Mouse (Mus musculus) adrenal gland, postnatal 36 days (tissue): ENCODE measurements around the gene Hist1h1b. TPM values are rescaled to one million over a fixed set of nuclear protein-coding genes. Genes with fewer than 3 reads are reported as not detected.
A peak's percentile ranks its signal among the peaks of the same experiment; 100 is the strongest.
"Not testable (repeated sequence)": the region's sequence is repeated elsewhere in the genome, so short reads cannot be mapped to it uniquely, and the experiment has no call there.

Source experiments
- DNase-seq, 2 experiments: peaks; one replicate each; pipeline ENCODE4 v3.0.0; 2021; ENCODE audit warnings: mixed read lengths in 1 of 2
- long read RNA-seq, 2 experiments: library from polyadenylated mRNA; stranded (forward); transcript quantifications; one replicate each; pipeline ENCODE4 v2.0.0; 2021; ENCODE audit warnings: borderline sequencing depth in 2 of 2
- total RNA-seq, 2 experiments: library from RNA; stranded (reverse); gene quantifications; 2 replicates each; pipeline ENCODE4 v1.2.3; 2021

Hist1h1b gene
- 10 to 100 TPM; 26.2 to 28.0 TPM for total RNA-seq
- long read RNA-seq, experiment 1, partial matches to known transcripts = 0 of 7 reads
- long read RNA-seq, experiment 1, other reads (novel, unspliced or antisense) = 5 of 7 reads
- long read RNA-seq, experiment 2, partial matches to known transcripts = 0 of 1 reads
- long read RNA-seq, experiment 2, other reads (novel, unspliced or antisense) = 1 of 1 reads

DNA sequence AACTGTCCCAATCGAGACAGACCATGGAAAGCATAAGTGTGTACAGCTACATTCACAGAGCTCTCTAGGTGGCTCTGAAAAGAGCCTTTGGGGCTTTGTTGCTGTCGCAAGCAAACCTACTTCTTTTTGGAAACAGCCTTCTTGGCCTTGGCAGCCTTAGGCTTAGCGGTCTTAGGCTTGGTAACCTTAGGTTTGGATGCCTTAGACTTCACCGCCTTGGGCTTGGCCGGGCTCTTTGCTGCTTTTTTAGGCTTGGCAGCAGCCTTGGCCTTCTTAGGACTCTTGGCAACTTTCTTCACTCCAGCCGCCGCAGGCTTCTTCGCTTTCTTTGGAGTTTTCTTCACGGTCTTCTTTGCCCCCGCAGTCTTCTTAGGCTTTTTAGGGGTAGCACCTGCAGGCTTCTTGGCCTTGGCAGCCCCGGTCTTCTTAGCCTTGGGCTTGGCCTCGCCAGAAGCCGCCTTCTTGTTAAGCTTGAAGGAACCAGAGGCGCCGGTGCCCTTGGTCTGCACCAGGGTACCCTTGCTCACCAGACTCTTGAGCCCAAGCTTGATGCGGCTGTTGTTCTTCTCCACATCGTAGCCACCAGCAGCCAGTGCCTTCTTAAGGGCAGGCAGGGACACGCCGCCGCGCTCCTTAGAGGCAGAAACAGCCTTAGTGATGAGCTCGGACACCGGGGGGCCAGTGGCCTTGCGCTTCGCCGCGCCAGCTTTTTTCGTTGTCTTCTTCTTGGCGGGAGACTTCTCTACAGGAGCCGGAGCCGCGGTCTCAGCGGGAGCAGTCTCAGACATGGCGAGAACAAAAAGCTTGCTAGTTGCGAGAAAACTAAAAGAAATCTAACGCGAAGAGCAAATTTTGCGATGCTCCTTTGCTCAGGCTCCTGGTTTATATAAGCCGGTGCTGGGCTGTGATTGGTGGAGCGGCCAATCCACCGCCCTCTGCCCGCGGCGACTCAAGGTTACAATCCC is at the start of gene Hist1h1b:
Gene Hist1h1b (minus strand): TSS at position 859 of the 965 bp plus-strand sequence.
- peak; percentile 78 to 83 for DNase-seq

DNA sequence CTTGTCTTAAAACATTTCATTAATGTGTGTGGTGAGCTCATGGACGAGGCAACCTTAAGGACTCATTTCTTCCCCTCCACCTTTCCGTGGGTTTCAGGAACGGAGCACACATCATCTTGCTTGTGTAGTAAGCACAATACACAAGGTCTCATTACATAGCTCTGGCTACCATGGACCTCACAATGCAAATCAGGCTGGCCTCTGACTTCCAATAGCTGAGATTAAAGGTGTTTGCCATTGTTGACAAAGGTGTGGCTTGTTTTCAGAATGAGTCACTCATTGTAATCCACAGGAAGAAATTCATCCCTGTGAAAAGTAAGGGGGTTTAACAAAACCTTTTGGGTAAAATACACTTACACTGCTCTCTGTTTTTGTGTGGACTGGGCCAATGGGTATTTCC is 48.1 kb upstream of the Hist1h1b start:
- no peak for DNase-seq

DNA sequence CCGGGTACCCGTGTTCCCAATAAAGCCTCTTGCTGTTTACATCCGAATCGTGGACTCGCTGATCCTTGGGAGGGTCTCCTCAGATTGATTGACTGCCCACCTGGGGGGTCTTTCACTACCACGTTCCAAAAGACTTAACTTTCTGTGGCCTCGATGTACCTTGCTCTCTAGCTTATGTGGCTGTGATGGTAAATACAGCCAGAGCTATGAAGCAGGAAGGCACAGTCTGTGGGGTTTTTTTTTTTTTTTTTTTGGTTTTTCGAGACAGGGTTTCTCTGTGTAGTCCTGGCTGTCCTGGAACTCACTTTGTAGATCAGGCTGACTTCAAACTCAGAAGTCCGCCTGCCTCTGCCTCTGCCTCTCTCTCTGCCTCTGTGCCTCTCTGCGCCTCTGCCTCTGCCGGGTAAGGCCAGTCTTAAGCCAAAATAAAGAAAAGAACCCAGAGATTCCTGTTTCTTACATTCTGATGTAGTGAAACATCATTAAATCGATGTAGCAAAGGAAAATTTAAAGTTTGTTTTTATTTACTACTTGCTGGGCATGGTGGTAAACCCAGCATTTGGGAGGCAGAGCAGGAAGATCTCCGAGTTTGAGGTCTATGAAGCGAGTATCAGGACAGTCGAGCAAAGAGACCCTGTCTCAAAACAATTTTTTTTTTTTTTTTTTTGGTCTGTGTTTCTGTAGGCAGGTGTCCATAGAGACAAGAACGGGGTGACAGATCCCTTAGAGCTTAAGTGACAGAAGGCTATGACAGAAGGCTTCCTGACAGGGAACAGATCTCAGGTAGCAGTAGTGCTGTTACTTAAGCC is 39.9 kb upstream of the Hist1h1b start:
- DNase-seq = not testable (repeated sequence)

DNA sequence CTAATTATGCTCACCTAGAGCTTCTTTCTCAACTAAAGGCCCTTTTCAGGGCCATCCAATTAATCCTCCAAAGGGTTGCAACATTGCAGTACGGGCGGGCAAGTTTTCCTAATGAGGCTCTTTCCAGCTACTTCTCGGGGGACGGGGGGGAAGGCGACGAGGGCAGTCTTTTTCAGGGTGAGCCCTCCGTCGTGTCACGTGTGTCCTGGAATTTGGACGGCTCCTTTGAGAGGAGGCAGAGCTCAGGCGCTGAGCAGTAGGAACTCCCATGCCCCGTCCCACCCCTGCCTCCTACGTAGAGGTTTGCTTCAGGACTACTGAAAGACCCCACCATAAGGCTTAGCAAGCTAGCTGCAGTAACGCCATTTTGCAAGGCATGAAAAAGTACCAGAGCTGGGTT is 31.7 kb upstream of the Hist1h1b start:
- not testable (repeated sequence) for DNase-seq

DNA sequence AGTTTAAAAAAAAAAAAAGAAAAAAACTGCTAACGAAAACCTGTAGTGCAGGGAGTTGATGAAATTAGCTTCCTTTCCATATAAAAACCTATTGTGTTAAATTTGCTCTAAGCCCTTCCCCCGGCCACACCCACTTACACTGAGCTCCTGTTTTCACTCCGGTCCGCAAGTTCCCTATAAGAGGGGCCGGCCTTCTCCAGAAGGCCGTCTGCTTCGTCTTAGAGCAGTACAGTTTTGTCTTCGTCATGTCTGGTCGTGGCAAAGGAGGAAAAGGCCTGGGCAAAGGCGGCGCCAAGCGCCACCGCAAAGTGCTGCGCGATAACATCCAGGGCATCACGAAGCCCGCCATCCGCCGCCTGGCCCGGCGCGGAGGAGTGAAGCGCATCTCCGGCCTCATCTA is 31.1 kb upstream of the Hist1h1b start, which contains the start of gene Hist1h4m:
Gene Hist1h4m (plus strand): TSS at position 208 of the 400 bp plus-strand sequence.
- DNase-seq = peak; percentile 60

DNA sequence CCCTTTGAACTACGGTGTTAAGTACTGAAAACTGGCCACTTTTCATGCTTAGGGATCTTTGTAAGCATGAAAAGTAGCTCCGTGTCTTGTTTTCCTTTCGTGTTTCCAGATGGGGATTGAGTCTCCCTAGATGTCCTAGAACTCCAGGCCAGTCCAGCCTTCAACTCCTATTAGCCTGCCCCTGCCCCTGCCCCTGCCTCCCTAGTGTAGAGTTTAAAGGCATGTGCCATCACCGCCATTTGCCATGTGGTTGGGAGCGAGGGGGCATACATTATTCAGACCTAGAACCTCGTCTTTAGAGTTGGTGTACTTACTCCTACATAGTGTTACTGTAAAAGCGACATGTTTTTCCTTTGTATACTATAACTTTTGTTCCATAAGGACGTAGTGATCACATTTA is 30.6 kb upstream of the Hist1h1b start:
- not testable (repeated sequence) for DNase-seq

DNA sequence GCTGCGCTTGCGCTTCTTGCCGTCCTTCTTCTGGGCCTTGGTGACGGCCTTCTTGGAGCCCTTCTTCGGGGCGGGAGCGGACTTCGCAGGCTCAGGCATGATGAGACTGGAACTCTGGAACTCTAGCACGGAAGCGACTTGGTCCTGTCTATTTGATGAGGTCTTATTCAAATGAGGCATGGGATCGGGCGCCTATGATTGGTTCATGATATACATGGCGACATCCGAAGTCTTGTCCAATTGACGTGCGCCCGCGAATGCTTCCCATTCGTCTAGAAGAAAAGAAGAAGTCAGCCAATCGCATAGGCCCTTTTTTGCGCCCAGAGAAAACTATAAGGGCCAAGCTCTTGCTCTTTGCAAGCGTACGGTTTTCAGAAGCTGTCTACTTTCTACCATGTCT is 29.6 kb upstream of the Hist1h1b start, which contains the start of the genes Hist1h2bq and Hist1h2ao:
Gene Hist1h2bq (minus strand): TSS at position 125 of the 400 bp plus-strand sequence.
Gene Hist1h2ao (plus strand): TSS at position 393 of the 400 bp plus-strand sequence.
- DNase-seq = not testable (repeated sequence)

DNA sequence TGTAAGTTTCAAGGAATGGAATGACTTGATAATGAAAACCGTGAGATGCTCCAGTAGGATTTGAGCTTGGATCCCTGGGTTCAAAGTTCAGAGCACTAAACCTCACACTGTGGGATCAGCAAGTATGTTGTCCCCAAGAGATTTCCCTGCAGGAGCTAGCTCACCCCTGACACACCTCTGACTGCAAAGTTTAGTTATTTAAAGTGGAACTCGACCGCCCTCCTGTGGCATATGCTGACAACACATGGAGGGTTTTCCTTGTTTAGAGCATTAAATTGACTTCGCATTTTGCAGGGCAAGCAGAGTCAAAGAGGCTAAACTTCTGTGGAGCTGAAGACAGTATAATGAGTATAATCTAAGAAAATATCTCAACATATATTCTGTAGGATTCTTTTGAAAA is 22.6 kb upstream of the Hist1h1b start:
- not testable (repeated sequence) for DNase-seq

DNA sequence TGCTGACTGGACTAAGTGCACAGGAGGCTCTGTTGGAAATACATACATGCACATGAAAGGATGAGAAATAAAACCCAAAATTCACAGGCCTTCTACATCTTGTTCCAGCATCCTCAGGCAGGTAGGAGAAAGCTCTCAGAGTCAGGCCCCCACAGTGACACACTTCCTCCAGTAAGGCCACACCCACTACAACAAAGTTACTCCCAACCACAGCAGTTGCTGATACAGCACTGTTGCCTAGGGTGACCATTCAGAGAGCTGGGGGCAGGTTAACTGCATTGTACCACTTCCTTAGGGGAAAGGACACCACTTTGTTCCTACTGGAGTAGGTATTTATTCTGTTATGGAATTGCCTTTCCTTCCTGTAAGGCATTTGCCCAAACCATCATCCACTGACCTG is 16.7 kb upstream of the Hist1h1b start:
- not testable (repeated sequence) for DNase-seq

DNA sequence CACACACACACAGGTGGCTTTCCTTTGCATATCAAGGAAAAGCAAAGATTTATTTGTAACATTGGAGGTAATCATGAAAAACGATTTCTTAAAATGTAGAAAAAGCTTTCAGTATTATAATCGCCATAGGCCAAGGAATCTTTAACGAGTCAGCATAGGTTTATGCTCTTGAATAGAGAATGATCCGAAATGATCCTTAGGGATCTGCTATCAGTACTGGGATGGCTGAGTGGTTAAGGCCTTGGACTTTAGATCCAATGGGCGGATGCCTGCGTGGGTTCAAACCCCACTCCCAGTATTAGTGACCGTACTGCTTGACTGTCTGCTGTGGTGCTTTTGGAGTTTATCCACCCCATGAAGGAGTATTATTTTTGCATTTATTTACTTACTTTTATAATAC is 15.2 kb upstream of the Hist1h1b start:
- DNase-seq = no peak

DNA sequence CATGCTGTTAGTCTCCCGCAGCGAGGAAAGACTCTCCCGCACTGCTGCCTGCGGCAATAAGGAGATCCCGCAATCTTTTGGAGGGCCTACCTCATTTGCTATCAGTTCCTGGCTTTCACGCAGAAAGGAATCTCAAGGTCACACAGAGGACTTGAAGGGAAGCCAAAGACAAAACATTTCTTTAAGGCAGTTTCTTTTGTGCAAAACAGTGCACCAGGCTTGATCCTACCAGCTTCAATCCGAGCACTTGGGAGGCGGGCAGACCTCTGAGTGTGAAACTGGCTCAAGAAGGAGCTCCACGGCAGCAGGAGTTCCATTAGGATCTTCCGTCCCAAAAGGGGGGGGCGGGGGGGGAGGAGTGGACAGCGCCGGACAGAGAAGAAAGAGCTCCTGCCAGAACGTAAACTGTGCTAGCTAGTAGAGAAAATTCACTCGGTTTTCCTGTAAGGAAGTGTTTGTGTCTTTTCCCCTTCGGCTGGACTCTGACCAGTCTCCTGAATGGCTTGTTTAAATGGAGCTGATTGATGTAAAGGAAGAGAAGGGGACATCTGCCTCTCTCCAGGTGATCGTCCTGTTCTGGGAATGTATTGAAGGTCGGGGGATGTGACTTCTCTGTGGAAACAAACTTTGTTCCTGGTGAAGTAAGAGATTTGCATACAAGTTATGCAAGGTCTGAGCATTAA is 10.3 kb upstream of the Hist1h1b start:
- DNase-seq = peak in 1 of 2 experiments; percentile 12

DNA sequence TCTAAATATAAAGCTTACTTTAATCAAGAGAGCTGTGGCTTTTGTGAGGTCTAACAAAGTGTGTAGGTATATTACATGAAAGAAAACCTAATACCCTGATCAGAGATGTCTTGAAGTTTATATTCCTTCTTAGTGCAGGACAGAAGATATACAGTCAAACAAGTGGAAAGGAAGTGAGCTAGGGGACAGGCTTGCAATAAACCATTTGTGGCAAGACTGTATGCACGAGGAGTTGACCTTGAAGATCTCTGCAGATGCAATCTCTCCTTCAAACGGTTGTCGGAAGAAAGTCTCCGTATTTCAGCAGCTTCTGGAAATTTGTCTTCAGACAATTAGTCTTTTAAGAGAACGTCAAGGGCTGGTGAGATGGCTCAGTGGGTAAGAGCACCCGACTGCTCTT is 9.5 kb upstream of the Hist1h1b start:
- no peak for DNase-seq

DNA sequence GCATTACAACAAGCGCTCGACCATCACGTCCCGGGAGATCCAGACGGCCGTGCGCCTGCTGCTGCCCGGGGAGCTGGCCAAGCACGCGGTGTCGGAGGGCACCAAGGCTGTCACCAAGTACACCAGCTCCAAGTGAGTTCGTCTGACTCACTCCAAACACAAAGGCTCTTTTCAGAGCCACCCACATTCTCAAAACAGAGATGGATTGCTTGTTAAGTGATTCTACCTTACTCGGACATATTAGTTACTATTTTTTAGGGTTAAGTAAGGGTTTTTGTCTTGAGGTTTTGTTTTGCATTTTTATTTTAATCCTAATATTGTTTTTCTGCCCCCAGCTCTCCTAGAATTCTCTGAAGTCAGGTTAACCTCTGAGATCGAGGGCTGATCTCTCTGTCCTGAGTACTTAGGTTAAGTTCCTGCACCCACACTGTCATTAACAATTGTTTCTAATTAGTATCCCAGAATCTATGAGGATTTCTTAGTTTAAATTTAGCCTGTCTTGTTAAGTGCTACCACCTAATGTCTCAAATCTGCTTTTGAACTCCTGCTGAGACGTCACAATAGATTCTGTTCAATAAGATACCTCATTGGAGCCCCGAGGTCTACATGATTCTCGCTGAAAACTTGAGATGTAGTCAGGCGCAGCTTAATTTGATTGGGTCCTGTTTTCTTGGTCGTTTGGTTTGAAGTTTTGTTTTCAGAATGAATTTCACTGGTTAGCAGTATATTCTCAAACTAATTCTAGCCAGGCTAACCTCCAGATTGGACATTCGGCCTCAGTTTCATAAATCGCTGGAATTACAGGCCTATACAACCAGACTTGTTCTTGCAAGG is 7.6 kb upstream of the Hist1h1b start:
- no peak for DNase-seq

DNA sequence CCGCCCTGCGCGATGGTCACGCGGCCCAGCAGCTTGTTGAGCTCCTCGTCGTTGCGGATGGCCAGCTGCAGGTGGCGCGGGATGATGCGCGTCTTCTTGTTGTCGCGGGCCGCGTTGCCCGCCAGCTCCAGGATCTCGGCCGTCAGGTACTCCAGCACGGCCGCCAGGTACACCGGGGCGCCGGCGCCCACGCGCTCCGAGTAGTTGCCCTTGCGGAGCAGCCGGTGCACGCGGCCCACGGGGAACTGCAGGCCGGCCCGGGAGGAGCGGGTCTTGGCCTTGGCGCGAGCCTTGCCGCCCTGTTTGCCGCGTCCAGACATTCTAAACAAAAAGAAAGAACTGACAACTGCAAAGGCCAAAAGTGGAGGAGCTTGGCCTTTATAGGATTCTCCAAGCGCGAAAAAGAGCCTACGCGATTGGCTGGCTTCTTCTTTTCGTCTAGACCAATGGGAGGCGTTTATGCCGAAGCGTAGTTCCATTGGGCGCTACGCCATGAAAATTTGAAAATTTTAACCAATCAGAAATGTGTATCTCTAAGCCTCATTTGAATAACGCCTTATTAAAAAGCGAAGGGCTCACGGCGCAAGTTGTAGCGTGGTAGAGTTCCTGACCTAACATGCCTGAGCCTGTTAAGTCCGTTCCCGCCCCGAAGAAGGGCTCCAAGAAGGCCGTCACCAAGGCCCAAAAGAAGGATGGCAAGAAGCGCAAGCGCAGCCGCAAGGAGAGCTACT is 6.6 kb upstream of the Hist1h1b start, which contains the start of the genes Hist1h2an and Hist1h2bp:
Gene Hist1h2an (minus strand): TSS at position 320 of the 731 bp plus-strand sequence.
Gene Hist1h2bp (plus strand): TSS at position 563 of the 731 bp plus-strand sequence.
- DNase-seq = peak; percentile 82

DNA sequence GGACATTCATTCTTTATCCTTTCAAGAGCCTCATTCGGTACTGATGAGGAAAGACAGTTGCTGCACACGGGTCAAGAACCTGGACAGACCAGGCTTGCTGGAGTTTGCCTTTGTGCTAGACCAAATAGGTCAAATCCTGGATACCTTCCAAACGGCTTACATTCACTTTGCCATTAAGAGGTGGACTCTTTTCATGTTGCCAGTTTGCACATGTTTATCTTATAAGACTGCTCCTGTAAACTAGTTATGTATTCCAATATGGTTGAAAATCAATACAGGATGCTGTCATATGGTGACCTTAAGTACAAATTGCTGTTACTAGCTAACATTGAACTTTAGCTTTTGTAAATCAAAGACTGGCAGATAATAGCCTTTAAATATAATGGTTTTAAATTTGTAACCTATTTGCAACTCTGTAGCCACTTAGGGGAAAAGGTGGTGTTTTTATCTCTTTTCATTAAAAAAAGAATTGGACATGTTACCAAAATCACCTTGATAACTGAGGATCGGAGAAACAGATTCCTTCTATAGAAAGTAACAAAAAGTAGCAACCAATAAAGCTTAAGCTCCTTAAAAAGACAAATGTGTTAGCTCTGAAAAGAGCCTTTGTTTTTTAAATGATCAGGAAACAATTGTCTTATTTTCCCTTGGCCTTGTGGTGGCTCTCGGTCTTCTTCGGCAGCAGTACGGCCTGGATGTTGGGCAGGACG is 5.9 kb upstream of the Hist1h1b start:
- no peak for DNase-seq

DNA sequence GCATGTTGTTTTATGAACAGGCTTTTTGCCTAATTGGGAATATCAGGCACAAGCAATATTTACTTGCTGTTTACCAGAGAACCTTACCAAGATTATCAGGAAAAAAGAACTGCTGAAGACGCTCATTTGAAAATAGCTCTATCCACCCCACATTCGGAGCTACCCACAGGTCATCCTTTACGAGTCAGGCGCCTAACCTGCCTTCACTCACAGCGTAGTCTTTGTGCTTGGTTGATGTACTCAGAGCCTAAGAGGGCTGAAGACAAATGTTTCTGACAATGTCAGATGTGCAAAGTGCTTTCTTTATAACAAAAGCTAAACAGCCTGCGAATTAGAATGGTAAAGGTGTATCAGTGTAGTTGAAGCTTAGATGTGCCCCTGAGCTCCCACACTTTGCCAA is 3.9 kb upstream of the Hist1h1b start:
- DNase-seq = no peak

DNA sequence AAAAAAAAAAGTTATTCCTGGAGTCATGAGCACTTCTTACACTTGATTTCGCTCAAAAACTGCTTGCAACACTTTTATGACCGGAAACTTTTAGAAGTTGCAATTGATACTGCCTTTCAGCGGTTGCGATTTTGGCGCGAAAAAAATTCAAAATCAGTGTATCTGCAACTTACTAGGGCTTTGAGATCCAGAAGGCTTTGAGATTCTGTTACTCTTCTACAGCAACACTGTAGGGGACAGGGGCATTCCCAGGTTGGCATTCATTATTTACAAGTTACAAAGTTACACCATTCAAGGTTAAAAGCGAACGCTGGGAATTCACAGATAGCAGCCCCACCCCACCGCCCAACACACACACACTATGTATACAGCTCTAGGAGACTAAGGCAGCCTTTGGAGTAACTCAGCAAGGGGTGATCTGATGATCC is 3.3 kb upstream of the Hist1h1b start:
- peak in 1 of 2 experiments; percentile 30 for DNase-seq

DNA sequence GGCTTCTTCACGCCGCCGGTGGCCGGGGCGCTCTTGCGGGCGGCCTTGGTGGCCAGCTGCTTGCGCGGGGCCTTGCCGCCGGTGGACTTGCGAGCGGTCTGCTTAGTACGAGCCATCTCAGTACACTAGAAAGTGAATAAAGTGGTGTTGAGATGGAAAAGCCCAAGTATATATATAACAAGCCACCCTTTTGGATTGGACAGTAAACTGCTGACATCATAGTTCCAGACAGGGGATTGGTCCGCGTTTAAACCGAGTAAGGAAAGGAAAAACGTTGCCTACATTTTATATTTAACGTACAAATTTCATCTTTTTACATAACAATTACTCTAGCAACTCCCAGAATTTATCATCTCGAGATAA is 2.8 kb upstream of the Hist1h1b start, which contains the start of gene Hist1h3i:
Gene Hist1h3i (minus strand): TSS at position 116 of the 363 bp plus-strand sequence.
- peak; percentile 42 to 58 for DNase-seq
